Mouse (Mus musculus): Measurements from ENCODE around the gene Agap3. TPM values are rescaled to one million over a fixed set of nuclear protein-coding genes. Genes with fewer than 3 reads are reported as not detected.

Gene Agap3
- polyA plus RNA-seq, 1 experiment, result 30.4 TPM

DNA sequence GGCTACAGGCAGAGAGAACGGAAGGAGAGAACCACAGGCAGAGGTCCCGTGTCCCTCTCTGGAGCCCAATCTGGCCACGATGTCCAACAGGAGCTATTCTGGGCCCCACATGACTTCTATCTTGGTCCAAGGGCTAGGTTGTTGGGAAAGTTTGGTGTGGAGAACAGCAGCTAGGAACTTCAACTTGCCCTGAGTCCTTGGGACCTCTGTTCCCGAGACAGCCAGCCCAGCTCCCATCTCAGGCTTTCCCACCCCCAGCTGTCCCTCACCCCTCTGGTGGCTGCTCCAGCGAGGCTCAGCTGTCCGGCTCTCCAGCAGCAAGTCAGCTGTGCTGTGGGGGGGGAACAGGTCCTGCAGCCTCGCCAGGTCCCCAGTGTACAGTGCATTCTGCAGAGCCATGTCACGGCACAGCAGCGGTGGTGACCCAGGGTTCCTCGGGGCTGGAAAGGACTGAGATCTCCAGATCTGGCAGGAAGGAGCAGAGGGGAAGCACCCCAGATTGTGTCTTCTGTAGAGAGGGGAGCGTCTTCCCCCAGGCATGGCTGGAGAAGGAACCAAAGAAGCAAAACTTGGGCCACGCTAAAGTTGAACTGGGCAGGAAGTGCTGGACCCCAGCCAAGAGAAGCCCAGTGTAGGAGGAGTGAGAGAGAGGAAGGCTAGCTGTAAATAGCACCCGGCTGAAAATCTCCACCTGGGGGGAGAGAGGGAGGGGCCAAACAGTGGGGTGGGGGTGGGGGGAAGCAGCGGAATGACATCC is 88.6 kb downstream of the Agap3 start, which contains the start of gene Asb10:
Gene Asb10, minus strand, starts transcription at position 592 of the 757 bp plus-strand sequence.
- no peak for DNase-seq (ENCODE audit: low read depth, low spot score)
- 23% methylated on average over 14 of the region's 14 CpGs for WGBS

DNA sequence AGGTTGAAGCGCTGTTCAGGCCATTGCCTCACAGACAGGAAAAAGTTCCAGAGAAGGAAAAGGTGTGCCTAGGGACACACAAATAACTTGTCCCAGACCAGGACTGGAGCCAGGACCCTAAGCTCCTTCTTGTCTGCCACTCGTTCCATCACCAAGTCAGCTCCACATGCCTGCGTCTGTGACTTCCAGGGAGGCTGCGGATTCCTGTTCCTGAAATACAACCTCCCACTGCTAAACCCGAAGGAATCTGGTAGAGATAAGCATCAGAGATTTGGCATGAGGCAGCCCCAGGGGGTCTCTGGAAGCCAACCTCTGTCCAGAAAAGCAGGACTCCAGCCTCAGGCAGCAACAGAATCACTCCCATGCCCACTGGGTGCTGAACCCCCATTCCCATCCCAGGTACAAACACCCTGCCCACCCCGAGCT is 89.2 kb downstream of the Agap3 start:
- no peak for DNase-seq (ENCODE audit: low read depth, low spot score)
- WGBS, result 22% methylated on average over 6 of the region's 6 CpGs

DNA sequence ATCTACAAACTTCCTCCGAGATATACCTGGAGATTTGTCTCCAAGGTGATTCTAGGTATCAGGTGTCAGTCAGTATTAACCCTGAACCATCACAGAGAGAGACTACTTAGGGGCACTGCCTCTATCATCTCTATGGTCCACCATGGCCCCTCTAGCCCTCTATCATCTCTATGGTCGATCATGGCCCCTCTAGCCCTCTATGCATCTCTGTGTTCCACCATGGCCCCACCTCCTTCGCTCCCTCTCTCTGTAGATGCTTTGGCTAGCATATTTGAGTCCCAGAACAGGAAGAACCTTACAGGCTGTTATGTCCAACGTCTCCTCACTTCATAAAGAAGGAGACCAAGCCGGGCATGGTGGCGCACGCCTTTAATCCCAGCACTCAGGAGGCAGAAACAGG is 90.7 kb downstream of the Agap3 start:
- no peak for DNase-seq (ENCODE audit: low read depth, low spot score)
- WGBS, result 78% methylated on average over 7 of the region's 7 CpGs

DNA sequence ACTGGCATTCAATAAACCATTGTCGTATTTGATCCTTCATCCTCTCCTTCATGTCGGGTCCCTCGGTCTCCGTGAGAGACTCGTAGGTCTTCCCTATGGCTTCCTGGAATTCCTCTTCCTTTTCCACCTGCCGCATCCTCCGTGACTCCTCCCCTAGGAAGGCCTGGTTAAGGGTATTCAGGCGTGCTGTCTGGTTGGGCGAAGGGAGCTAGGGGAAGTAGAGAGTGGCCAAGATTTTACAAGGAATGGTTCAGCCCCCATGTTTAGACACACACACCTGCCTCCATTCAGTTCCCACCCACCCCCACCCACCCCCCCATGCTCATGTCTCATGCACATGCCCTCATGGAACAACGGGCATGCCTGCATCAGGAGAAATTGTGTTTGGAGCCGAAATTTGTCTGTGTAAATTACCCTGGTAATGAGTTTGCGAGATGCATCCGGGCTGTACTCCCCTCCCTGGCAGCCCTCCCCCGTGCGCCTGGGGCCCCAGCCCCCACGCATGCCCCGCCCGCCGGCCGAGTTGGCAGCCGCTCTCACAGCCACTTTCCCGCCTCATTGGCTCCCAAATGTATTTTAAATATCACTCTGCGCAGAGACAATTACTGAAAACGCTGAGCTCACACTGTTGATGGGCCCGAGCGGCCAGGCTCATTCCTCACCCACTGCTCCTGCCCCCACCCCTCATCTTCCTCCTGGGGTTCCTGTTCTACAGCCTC is 98.8 kb downstream of the Agap3 start:
- WGBS, result 15% methylated on average over 26 of the region's 26 CpGs

DNA sequence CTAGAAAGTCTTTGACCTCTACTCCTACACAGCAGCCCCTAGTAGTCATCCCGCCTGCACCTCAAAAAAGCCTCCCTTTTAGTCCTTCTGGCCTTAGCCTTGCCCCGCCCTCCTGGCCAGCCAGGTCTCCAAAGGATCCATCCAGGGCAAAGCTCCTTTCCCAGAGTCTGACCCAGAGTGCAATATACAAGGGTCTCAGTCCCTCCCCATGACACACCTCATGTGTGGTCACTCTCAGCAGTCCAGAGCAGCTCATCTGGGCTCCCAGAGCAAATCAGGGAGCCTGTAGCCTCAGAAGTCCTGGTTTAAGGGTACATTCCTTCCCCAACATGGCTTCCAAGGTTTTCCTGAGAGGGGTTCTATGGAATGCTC is 99.3 kb downstream of the Agap3 start:
- no peak for DNase-seq (ENCODE audit: low read depth, low spot score)
- 46% methylated on average over 2 of the region's 2 CpGs for WGBS

More for the DNA sequence above, 98.8 kb downstream of the Agap3 start:
- DNase-seq (ENCODE audit: low read depth, low spot score), result no peak

Other genes with a start within 250 kb of the Agap3 start
- 16.6 and 17.6 TPM in 2 replicates for gene Kcnh2, start 100.6 kb upstream of the Agap3 start, polyA plus RNA-seq (2012; rRNA removed)
- 3.1 and 4.3 TPM in 2 replicates for gene Nos3, start 87.4 kb upstream of the Agap3 start, polyA plus RNA-seq (2012; rRNA removed)
- 0.93 and 1.0 TPM in 2 replicates for gene Atg9b, start 60.0 kb upstream of the Agap3 start, polyA plus RNA-seq (2012; rRNA removed)
- 57.7 and 79.6 TPM in 2 replicates for gene Abcb8, start 58.5 kb upstream of the Agap3 start, polyA plus RNA-seq (2012; rRNA removed)
- gene Asic3, start 38.8 kb upstream of the Agap3 start, polyA plus RNA-seq (2012; rRNA removed), result 0.38 and 1.1 TPM in 2 replicates
- 59.2 and 62.5 TPM in 2 replicates for gene Cdk5, start 28.6 kb upstream of the Agap3 start, polyA plus RNA-seq (2012; rRNA removed)
- 66.2 and 89.9 TPM in 2 replicates for gene Slc4a2, start 28.3 kb upstream of the Agap3 start, polyA plus RNA-seq (2012; rRNA removed)
- 185 and 240 TPM in 2 replicates for gene Fastk, start 6.9 kb upstream of the Agap3 start, polyA plus RNA-seq (2012; rRNA removed)
- gene Tmub1, start 4.3 kb upstream of the Agap3 start, polyA plus RNA-seq (2012; rRNA removed), result 65.4 and 70.3 TPM in 2 replicates
- 0.02 TPM in 1 of 2 replicates, not detected in the other for gene Gbx1, start 75.0 kb downstream of the Agap3 start, polyA plus RNA-seq (2012; rRNA removed)
- gene Asb10, start 88.8 kb downstream of the Agap3 start, polyA plus RNA-seq (2012; rRNA removed), result 0.14 and 0.20 TPM in 2 replicates
- gene 4931409K22Rik, start 104.6 kb downstream of the Agap3 start, polyA plus RNA-seq (2012; rRNA removed), result not detected in 2 replicates
- gene Abcf2, start 125.3 kb downstream of the Agap3 start, polyA plus RNA-seq (2012; rRNA removed), result 33.9 and 36.5 TPM in 2 replicates
- gene Chpf2, start 134.6 kb downstream of the Agap3 start, polyA plus RNA-seq (2012; rRNA removed), result 13.5 and 17.4 TPM in 2 replicates
- gene Smarcd3, start 172.2 kb downstream of the Agap3 start, polyA plus RNA-seq (2012; rRNA removed), result 9.3 and 10.0 TPM in 2 replicates
- 27.5 and 36.4 TPM in 2 replicates for gene Nub1, start 233.4 kb downstream of the Agap3 start, polyA plus RNA-seq (2012; rRNA removed)